Comparison of ENCODE assay signal across 1 mouse cellular context in genomic region chr10:75211807-75212645, GRCm38 (mm10).
TF ChIP-seq lines count a peak whose summit lies in the region.

Gene Specc1l, plus strand, starts transcription at chr10:75212073.

TF ChIP-seq in CH12.LX, 34 proteins besides CTCF, POLR2A, EP300 and RAD21 (continued from another document):
- TF ChIP-seq CHD1 (IDR thresholded peaks at IDR 0.05; ENCODE audit: low read depth, low read length) (no peak), NELFE (IDR thresholded peaks at IDR 0.05; ENCODE audit: low read depth, low read length) (peak; percentile 87), ELF1 (IDR thresholded peaks at IDR 0.05; ENCODE audit: low read depth, low read length) (peak; percentile 7; the same call in 1 of the 2 replicates), ZMIZ1 (IDR thresholded peaks at IDR 0.05; ENCODE audit: low read depth, low read length) (peak; percentile 60), MXI1 (IDR thresholded peaks at IDR 0.05; ENCODE audit: low read depth, low read length) (peak; percentile 53)
